Mouse (Mus musculus) urinary bladder, postnatal 10 days (tissue): ENCODE results near the gene Napsa.

ENCODE experiments used
- DNase-seq: peaks from one replicate; pipeline ENCODE4 v3.0.0; 2022; ENCODE audit warnings: low spot score

Gene Napsa

DNA sequence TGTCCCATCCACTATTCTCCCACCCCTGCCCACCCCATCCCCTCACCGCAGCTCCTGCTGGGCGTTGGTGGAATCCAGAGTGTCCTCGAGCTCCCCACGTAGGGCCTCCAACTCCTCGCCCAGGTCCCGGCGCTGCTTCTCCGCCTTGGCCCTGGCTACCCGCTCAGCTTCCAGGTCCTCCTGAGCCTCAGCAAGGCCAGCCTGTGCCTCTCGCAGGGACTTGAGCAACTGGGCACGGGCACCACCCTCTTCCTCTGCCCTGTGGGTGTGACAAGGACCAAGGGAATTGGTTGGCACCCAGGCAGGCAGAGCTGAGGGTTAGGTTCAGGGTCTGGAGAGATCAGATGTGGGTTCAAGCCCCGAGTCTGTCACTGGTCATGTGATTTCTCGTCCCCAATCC is 54.8 kb downstream of the Napsa start:
- DNase-seq, result no peak

DNA sequence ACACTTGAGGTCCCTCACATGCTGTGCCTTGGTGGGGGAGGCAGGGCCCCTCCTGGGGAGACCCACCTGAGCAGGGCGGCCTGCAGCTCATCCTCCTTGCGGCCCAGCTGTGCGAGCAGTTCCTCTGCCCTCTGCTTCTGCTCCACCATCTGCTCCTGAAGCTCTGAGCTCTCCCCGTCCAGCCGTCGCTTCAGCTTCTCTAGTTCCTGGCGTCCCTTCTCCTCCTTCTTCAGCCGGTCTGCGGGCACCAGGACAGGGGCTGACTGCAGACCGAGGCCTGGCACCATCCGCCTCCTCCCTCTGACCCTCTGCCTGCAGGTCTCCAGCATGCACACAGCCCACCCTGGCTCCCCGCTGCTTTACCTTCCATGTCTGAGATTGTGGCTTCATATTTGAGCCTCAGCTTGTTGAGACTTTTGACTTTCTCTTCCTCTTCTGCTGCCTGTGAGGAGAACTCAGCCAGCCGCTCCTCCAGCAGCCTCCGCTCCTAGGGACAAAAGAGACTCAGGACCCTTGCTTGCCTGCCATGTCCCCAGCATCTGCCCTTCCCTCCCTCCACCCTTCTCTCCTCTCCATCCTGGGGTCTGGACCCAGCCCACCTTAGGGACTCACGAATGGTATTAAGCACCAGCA is 56.3 kb downstream of the Napsa start:
- no peak for DNase-seq

DNA sequence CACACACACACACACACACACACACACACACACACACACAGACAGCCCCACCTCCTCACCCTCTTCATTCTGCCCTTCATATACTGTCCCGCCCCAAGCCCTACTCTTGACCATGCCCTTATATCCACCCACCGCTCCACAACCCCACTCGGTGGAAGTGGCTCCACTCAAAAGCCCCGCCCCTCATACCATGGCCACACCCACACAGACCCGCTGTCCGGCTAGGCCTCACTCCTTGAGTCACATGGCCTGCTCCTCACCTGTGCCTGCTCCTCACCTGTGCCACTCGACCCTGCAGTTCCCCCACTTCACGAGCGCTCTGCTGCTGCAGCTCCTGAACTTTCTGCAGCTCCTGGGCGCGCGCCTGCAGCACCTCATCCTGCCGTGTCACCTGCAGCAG is 58.3 kb downstream of the Napsa start:
- DNase-seq, result no peak

DNA sequence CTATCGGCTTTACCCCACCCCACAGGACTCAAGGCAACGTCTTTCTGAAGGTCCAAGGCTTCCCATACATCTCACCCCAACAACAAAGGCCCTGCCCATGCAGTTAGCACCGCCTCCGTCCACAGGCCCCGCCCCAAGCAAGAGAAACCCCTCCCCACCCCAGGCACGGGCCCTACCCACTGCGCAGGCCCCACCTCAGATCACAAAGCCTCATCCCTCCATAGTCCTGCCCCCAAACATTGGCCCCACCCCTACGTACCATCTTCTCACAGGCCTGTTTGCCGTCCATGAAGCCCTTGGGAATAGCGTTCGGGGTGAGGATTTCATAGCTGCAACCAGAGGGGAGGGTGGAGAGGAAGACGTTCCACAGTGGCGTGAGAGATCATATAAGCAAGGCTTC is 60.5 kb downstream of the Napsa start:
- no peak for DNase-seq

DNA sequence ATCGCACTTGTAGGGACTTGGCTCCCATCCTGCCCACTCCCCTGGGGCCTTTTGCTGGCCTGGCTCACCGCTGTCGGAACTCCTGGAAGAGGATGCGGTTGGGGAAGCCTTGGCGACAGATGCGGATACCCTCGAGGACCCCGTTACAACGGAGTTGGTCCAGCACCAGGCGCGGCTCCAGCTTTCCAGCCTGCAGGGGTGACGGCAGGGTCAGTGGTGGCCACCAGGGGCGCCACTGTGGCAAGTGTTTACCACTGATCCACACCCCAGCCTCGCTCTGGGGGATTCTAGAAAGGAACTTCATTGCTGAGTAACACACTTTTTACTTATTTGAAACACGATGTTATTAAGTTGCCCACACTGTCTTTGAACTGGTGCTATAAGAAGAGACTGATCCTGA is 61.2 kb downstream of the Napsa start:
- DNase-seq, result no peak
